Mouse (Mus musculus) forebrain, embryonic 11.5 days (tissue): ENCODE data around the gene Setd3. TPM values are rescaled to one million over a fixed set of nuclear protein-coding genes. Genes with fewer than 3 reads are reported as not detected.
A peak's percentile ranks its signal among the peaks of the same experiment; 100 is the strongest.

ENCODE experiments used
- ATAC-seq: fragments of 200-750 bp; cut with Nextera tagmentation; replicated peaks from 2 replicates; pipeline ENCODE4 v1.8.0; 2017; ENCODE audit warnings: moderate TSS enrichment; ENCODE audit not compliant: low FRiP score
- DNase-seq: peaks from one replicate; pipeline ENCODE4 v3.0.0-alpha.2; 2017; ENCODE audit warnings: low spot score
- H3K27ac ChIP-seq: fragments of 300-500 bp; sonication (generic); 2 replicates; pipeline ENCODE4 v1.5.1; 2014; ENCODE audit warnings: low read depth, low read length
- H3K27me3 ChIP-seq: fragments of 300-500 bp; sonication (generic); 2 replicates; pipeline ENCODE4 v1.6.1; 2014; ENCODE audit warnings: mild to moderate bottlenecking, low read length, mixed read lengths; ENCODE audit not compliant: control insufficient read depth, insufficient read depth
- H3K36me3 ChIP-seq: fragments of 300-500 bp; sonication (generic); 2 replicates; pipeline ENCODE4 v1.6.1; 2014; ENCODE audit warnings: mild to moderate bottlenecking, low read length, moderate library complexity, mixed read lengths; ENCODE audit not compliant: control insufficient read depth, insufficient read depth
- H3K4me1 ChIP-seq: fragments of 300-500 bp; sonication (generic); replicated peaks from 2 replicates; pipeline ENCODE4 v1.6.1; 2014; ENCODE audit warnings: low read length, mixed read lengths; ENCODE audit not compliant: control insufficient read depth, insufficient read depth
- H3K4me2 ChIP-seq: fragments of 300-500 bp; sonication (generic); 2 replicates; pipeline ENCODE4 v1.6.1; 2014; ENCODE audit warnings: low read depth, mild to moderate bottlenecking, low read length, moderate library complexity, mixed read lengths; ENCODE audit not compliant: severe bottlenecking
- H3K4me3 ChIP-seq: fragments of 300-500 bp; sonication (generic); 2 replicates; pipeline ENCODE4 v1.5.1; 2014; ENCODE audit warnings: low read depth, low read length
- H3K9ac ChIP-seq: fragments of 300-500 bp; sonication (generic); 2 replicates; pipeline ENCODE4 v1.6.1; 2014; ENCODE audit warnings: low read length
- H3K9me3 ChIP-seq: fragments of 300-500 bp; sonication (generic); 2 replicates; pipeline ENCODE4 v1.6.1; 2016; ENCODE audit warnings: low read length, mixed read lengths; ENCODE audit not compliant: control insufficient read depth
- WGBS: fragments of 180-500 bp; shearing (Covaris S2); extraction: QIAGEN DNeasy Blood & Tissue Kit; methylation state at CpG from one replicate; pipeline ENCODE4 v1.1.7; 2014; 5-methylcytosine and 5-hydroxymethylcytosine counted together
- polyA plus RNA-seq: library from polyadenylated mRNA; unstranded; fragments of >200 nt; fragmentation: Nextera tagmentation; extraction: Ambion mirVana; gene quantifications from 2 replicates; pipeline ENCODE4 v1.2.1, GENCODE M21; 2014

Gene Setd3
- polyA plus RNA-seq, 1 experiment from 2014 or later = 85.9 TPM

- H3K36me3 ChIP-seq = peaks cover 22% of the 10 kb centered on the region
- DNase-seq (no peak), ATAC-seq (no peak)
- no peak overlapping the region for H3K27ac ChIP-seq
- no peak overlapping the region for H3K9ac ChIP-seq
- WGBS = 96% methylated on average over 5 of the region's 5 CpGs
- H3K9me3 ChIP-seq = no peaks in the 10 kb centered on the region
- H3K4me1 ChIP-seq = no peaks in the 10 kb centered on the region
- H3K4me3 ChIP-seq = no peak overlapping the region
- no peak overlapping the region for H3K4me2 ChIP-seq
- H3K27me3 ChIP-seq = no peaks in the 10 kb centered on the region
Measured at GRCm38 (mm10) chr12:108193878-108194277, 14.8 kb upstream of the Setd3 start.

- 93% methylated on average over 6 of the region's 6 CpGs for WGBS
- Histone ChIP-seq H3K4me3 (no peak overlapping the region), H3K36me3 (peaks cover 25% of the 10 kb centered on the region), H3K27me3 (no peaks in the 10 kb centered on the region), H3K9me3 (no peaks in the 10 kb centered on the region), H3K4me1 (no peaks in the 10 kb centered on the region), H3K4me2 (no peak overlapping the region), H3K27ac (no peak overlapping the region), H3K9ac (no peak overlapping the region)
- ATAC-seq = no peak
- no peak for DNase-seq
Measured at GRCm38 (mm10) chr12:108187541-108188091, 8.5 kb upstream of the Setd3 start.

DNA sequence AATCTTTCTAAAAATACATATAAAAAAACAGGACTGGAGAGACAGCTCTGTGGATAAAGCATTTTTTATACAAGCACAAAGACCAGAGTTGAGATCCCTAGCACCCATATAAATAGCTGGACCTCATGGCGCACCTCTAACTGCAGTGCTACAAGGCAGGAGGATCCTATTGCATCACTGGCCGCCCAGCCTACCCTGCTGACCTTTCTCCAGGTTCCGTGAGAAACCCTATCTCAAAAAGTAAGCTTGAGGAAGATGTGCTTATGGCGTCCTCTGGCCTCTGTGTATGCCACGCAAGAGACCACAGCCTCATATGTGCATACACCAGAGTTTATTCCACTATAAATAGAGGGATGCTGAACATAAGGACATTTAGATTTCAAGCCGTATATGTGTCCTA is 2.6 kb upstream of the Setd3 start:
- Histone ChIP-seq H3K4me1 (peaks cover 11% of the 10 kb centered on the region), H3K4me3 (no peak overlapping the region), H3K36me3 (peaks cover 2% of the 10 kb centered on the region; the same call in 1 of the 2 replicates), H3K27me3 (no peaks in the 10 kb centered on the region), H3K9me3 (no peaks in the 10 kb centered on the region), H3K4me2 (no peak overlapping the region), H3K27ac (no peak overlapping the region), H3K9ac (no peak overlapping the region)
- WGBS = 91% methylated on average over 6 of the region's 6 CpGs
- ATAC-seq (no peak), DNase-seq (no peak)

DNA sequence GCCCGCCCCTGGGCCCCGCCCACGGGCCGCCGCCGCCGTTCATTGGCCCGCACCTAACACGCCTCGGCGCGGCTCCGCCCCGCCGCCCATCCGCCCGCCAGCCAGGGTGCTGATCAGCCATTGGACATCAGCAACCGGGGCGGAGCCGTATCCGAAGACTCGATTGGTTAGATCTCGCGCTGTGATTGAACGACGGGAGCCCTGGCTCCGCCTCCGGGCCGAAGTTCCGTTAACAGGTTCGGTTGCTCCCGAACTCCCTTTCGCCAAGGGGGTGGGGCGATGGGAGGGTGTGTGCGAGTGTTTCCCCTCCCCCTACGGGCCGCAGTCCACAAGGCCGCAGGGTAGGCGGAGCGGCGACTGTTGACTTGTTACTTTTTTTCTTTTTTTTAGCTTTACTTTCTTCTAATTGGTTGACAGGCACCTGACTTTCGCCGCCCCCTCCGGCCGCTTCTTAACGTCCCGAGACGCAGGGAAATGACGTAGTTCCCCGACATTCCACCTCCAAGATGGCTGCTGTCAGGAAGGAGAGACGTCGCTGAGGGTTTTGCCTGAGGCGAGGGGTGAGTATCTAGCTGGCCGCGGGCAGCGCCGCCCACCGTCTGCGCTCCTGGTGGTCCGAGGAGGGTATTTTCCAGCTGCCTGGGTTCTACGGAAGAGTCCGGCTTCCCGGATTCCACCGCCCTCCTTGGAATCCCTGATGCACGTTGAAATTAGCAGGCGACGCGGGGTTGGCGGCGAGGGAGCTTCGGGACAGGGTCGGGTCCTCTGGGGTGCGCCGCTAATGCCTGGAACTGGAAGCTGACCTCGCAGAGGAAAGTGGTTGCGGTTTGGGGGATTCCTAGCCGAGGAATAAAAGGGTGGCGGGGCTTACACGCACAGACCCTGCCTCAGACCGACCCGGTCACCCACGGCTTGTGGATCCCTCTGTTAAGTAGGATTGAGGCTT is 480 bp upstream of the Setd3 start, which contains the start of gene Ccnk:
Gene Ccnk, plus strand, starts transcription at position 259 of the 946 bp plus-strand sequence.
- under 1% methylated on average over 76 of the region's 82 CpGs for WGBS
- DNase-seq (peak; percentile 99), ATAC-seq (peak; percentile 98)
- peaks cover 11% of the 10 kb centered on the region for H3K4me1 ChIP-seq
- peak within 1 kb of the TSS; percentile 94 for H3K9ac ChIP-seq
- H3K4me2 ChIP-seq = peak within 1 kb of the TSS; percentile 90
- no peaks in the 10 kb centered on the region; the same call in 1 of the 2 replicates for H3K36me3 ChIP-seq
- H3K4me3 ChIP-seq = peak within 1 kb of the TSS; percentile 98
- no peaks in the 10 kb centered on the region for H3K9me3 ChIP-seq
- peak within 1 kb of the TSS; percentile 53 for H3K27ac ChIP-seq
- no peaks in the 10 kb centered on the region for H3K27me3 ChIP-seq

DNA sequence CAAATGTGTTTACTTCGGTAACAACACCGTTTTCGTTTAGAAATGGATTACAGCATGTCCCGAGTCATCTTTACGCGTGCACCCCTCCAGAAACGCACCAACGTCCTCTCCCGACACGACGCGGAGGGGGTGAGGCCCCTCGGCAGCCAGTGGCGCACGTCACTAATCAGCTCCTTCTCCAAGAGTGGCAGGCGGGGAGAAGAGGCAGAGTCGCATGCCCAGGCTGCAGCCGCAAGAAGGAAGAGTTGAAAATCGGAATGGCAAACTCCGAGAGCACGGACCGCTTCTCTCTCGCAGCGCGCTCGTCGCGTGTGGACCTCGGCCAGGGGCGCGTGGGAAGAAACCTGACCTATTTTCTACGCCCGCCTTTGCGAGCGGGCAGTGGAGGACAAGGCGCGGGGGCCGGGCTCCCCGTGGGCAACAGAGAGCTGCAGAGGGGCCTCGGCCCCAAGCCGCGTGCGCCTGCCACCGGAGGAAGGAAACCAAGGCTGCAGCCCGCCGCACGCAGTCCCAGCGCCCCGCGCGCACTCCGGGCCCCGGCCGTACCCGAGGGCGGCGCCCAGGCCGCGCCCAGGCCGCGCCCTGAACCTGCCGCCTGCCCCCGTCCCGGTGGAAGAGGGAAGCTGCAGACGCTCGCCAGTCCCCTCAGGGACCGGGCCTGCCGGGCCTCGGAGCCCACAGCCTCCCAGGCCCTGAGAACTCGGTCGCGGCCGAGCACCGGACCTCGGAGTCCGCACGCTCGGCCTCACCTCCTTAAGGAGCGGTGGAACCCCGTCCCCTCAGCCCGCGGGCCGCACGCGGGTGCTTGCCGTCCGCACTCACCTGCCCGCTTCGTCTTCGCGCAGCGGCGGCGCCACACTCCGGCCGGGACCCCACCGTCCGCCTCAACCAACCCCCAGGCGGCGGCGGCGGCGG is 526 bp downstream of the Setd3 start:
- Histone ChIP-seq H3K36me3 (no peaks in the 10 kb centered on the region; the same call in 1 of the 2 replicates), H3K27ac (peak overlapping the region; percentile 53), H3K9ac (peak overlapping the region; percentile 94), H3K4me3 (peak overlapping the region; percentile 98), H3K9me3 (no peaks in the 10 kb centered on the region), H3K27me3 (no peaks in the 10 kb centered on the region), H3K4me1 (peaks cover 11% of the 10 kb centered on the region), H3K4me2 (peak overlapping the region; percentile 85)
- WGBS = under 1% methylated on average over 99 of the region's 103 CpGs
- ATAC-seq (peak; percentile 51), DNase-seq (peak; percentile 77)

GRCm38 (mm10) chr12:108176366-108176765 is 2.7 kb downstream of the Setd3 start:
- H3K4me1 ChIP-seq = peaks cover 11% of the 10 kb centered on the region
- WGBS = 81% methylated on average over 3 of the region's 3 CpGs

DNA sequence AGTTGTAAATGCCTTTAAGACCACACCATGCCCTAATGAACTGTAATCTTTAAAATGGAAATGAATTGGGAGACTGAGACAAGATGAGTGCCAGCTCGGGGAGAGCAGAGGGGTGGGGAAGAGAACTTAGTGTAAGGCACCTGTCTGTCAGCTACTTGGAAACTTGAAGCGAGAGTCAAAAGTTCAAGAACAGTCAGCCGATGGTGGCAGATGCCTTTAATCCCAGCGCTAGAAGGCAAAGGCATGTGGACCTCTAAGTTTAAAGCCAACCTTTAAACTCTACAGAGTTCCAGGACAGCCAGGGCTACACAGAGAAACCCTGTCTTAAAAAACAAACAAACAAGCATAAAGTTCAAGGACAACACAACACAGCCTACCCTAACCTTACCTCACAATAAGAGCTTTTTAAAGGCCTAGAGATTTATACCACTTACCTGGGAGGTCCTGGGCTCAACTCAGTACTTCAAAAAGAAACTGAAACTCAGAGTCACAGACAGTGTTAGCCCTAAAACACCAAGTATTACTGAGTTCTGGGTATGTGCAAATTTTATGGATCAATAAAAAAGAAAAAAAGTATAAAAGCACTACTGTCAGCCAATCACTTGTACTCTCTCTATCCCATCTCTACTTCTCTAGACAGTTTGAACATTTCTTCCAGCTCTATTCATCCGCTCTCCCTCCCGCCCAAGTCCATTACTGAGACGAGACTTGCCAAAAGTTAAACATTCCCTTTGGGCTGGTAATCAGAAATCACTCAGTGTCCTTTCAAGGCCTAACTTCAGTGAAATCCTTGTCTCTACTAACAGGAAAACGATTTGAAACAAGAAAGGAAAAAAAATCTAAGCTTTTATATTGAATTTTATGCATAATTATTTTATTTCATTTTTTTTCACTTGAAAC is 4.3 kb downstream of the Setd3 start:
- Histone ChIP-seq H3K9me3 (no peaks in the 10 kb centered on the region), H3K4me1 (peaks cover 7% of the 10 kb centered on the region; the same call in 1 of the 2 replicates), H3K27ac (no peak overlapping the region), H3K27me3 (no peaks in the 10 kb centered on the region), H3K36me3 (no peaks in the 10 kb centered on the region), H3K9ac (no peak overlapping the region), H3K4me3 (no peak overlapping the region), H3K4me2 (no peak overlapping the region)
- DNase-seq (no peak), ATAC-seq (no peak)
- WGBS = 84% methylated on average over 8 of the region's 8 CpGs

More at GRCm38 (mm10) chr12:108176366-108176765, 2.7 kb downstream of the Setd3 start:
- DNase-seq (no peak), ATAC-seq (no peak)
- Histone ChIP-seq H3K9ac (no peak overlapping the region), H3K27ac (no peak overlapping the region), H3K4me2 (no peak overlapping the region), H3K9me3 (no peaks in the 10 kb centered on the region), H3K36me3 (no peaks in the 10 kb centered on the region), H3K4me3 (no peak overlapping the region), H3K27me3 (no peaks in the 10 kb centered on the region)
